Mouse (Mus musculus) cerebellum, adult 18-20 months (tissue): Measurements from ENCODE around the gene Rab9.
"Not testable (repeated sequence)": the region's sequence is repeated elsewhere in the genome, so short reads cannot be mapped to it uniquely, and the experiment has no call there.

Experiments
- DNase-seq, 2 experiments: peaks; one replicate each; pipeline ENCODE4 v3.0.0; 2021

The Rab9 gene

GRCm38 (mm10) chrX:166479365-166479983 is at the start of gene Rab9:
Gene Rab9 (minus strand): TSS chrX:166479867.
- DNase-seq = peak; percentile 87 to 94

GRCm38 (mm10) chrX:166528126-166528525 is 48.5 kb upstream of the Rab9 start:
- DNase-seq = no peak

- no peak for DNase-seq
Observed at GRCm38 (mm10) chrX:166525637-166526315, 46.1 kb upstream of the Rab9 start.

- no peak for DNase-seq
Observed at GRCm38 (mm10) chrX:166520782-166521181, 41.1 kb upstream of the Rab9 start.

- no peak for DNase-seq
Observed at GRCm38 (mm10) chrX:166518345-166518744, 38.7 kb upstream of the Rab9 start, which contains the start of gene Tceanc. Gene Tceanc (minus strand): TSS chrX:166518567.

GRCm38 (mm10) chrX:166516631-166517030 is 37.0 kb upstream of the Rab9 start:
- no peak for DNase-seq

GRCm38 (mm10) chrX:166515923-166516322 is 36.3 kb upstream of the Rab9 start:
- DNase-seq = no peak

GRCm38 (mm10) chrX:166514035-166514434 is 34.4 kb upstream of the Rab9 start:
- not testable (repeated sequence) for DNase-seq

GRCm38 (mm10) chrX:166512071-166512470 is 32.4 kb upstream of the Rab9 start:
- DNase-seq = no peak

GRCm38 (mm10) chrX:166511107-166511506 is 31.4 kb upstream of the Rab9 start:
- DNase-seq = no peak

GRCm38 (mm10) chrX:166509761-166510738 is 30.4 kb upstream of the Rab9 start:
- peak; percentile 87 to 93 for DNase-seq

GRCm38 (mm10) chrX:166504421-166504820 is 24.8 kb upstream of the Rab9 start:
- no peak for DNase-seq

- DNase-seq = no peak
Observed at GRCm38 (mm10) chrX:166499496-166500190, 20.0 kb upstream of the Rab9 start.

GRCm38 (mm10) chrX:166497771-166498170 is 18.1 kb upstream of the Rab9 start:
- no peak for DNase-seq

GRCm38 (mm10) chrX:166495052-166495451 is 15.4 kb upstream of the Rab9 start:
- no peak for DNase-seq

- DNase-seq = no peak
Observed at GRCm38 (mm10) chrX:166478631-166479364, 869 bp downstream of the Rab9 start.

GRCm38 (mm10) chrX:166477393-166477792 is 2.3 kb downstream of the Rab9 start:
- no peak for DNase-seq

GRCm38 (mm10) chrX:166472612-166473011 is 7.1 kb downstream of the Rab9 start:
- no peak for DNase-seq

GRCm38 (mm10) chrX:166468321-166468720 is 11.3 kb downstream of the Rab9 start:
- DNase-seq = no peak

GRCm38 (mm10) chrX:166455525-166455924 is 24.1 kb downstream of the Rab9 start:
- DNase-seq = no peak

GRCm38 (mm10) chrX:166454331-166454730 is 25.3 kb downstream of the Rab9 start:
- no peak for DNase-seq

- DNase-seq = no peak
Observed at GRCm38 (mm10) chrX:166453532-166453931, 26.1 kb downstream of the Rab9 start.
